Mouse (Mus musculus): ENCODE results near the gene Gm14226. TPM values are rescaled to one million over a fixed set of nuclear protein-coding genes. Genes with fewer than 3 reads are reported as not detected.

Gene Gm14226
- polyA plus RNA-seq, 1 experiment from 2014 or later: 2.7 TPM

- Histone ChIP-seq H3K36me3 (no peaks in the 10 kb centered on the region), H3K27ac (peak overlapping the region; percentile 86), H3K9ac (peak overlapping the region; percentile 87), H3K4me2 (replicated peaks) (peak overlapping the region; percentile 76), H3K4me1 (replicated peaks) (peaks cover 27% of the 10 kb centered on the region), H3K27me3 (replicated peaks) (no peaks in the 10 kb centered on the region), H3K4me3 (replicated peaks) (peak overlapping the region; percentile 67), H3K9me3 (no peaks in the 10 kb centered on the region)
- 15% methylated on average over 12 of the region's 12 CpGs for WGBS
- peak; percentile 19 for ATAC-seq
These were observed 56.8 kb downstream of the Gm14226 start for GRCm38 (mm10) chr2:155074766-155075330.

- ATAC-seq: no peak
- 78% methylated on average over 6 of the region's 6 CpGs for WGBS
- H3K4me3 ChIP-seq (replicated peaks): no peak overlapping the region
These were observed 57.6 kb downstream of the Gm14226 start for GRCm38 (mm10) chr2:155075649-155076048.

More at GRCm38 (mm10) chr2:155075649-155076048, 57.6 kb downstream of the Gm14226 start:
- Histone ChIP-seq H3K27ac (no peak overlapping the region), H3K9ac (no peak overlapping the region), H3K36me3 (no peaks in the 10 kb centered on the region), H3K27me3 (replicated peaks) (no peaks in the 10 kb centered on the region), H3K4me2 (replicated peaks) (peak overlapping the region; percentile 76; the same call in 1 of the 2 replicates), H3K4me1 (replicated peaks) (peaks cover 27% of the 10 kb centered on the region), H3K9me3 (no peaks in the 10 kb centered on the region)

Other genes starting within 250 kb of the Gm14226 start
- gene Gm14214, start 248.2 kb upstream of the Gm14226 start, polyA plus RNA-seq (2015; fragmentation: Nextera tagmentation; extraction: Ambion mirVana): not detected in 2 replicates
- gene Raly, start 227.2 kb upstream of the Gm14226 start, polyA plus RNA-seq (2015; fragmentation: Nextera tagmentation; extraction: Ambion mirVana): 31.6 and 34.6 TPM in 2 replicates
- gene a, start 226.9 kb upstream of the Gm14226 start, polyA plus RNA-seq (2015; fragmentation: Nextera tagmentation; extraction: Ambion mirVana): 0.63 and 0.73 TPM in 2 replicates
- gene Eif2s2, start 125.3 kb upstream of the Gm14226 start, polyA plus RNA-seq (2015; fragmentation: Nextera tagmentation; extraction: Ambion mirVana): 87.5 and 106 TPM in 2 replicates
- 110 and 114 TPM in 2 replicates for gene Ahcy, start 56.2 kb downstream of the Gm14226 start, polyA plus RNA-seq (2015; fragmentation: Nextera tagmentation; extraction: Ambion mirVana)
- gene Itch, start 115.2 kb downstream of the Gm14226 start, polyA plus RNA-seq (2015; fragmentation: Nextera tagmentation; extraction: Ambion mirVana): 44.6 and 45.4 TPM in 2 replicates
- 332 and 349 TPM in 2 replicates for gene Dynlrb1, start 218.3 kb downstream of the Gm14226 start, polyA plus RNA-seq (2015; fragmentation: Nextera tagmentation; extraction: Ambion mirVana)